Mouse (Mus musculus): Measurements from ENCODE around the gene Vwa7. TPM values are rescaled to one million over a fixed set of nuclear protein-coding genes. Genes with fewer than 3 reads are reported as not detected.

The Vwa7 gene
- polyA plus RNA-seq, 1 experiment from 2014 or later, result 0.14 TPM

DNA sequence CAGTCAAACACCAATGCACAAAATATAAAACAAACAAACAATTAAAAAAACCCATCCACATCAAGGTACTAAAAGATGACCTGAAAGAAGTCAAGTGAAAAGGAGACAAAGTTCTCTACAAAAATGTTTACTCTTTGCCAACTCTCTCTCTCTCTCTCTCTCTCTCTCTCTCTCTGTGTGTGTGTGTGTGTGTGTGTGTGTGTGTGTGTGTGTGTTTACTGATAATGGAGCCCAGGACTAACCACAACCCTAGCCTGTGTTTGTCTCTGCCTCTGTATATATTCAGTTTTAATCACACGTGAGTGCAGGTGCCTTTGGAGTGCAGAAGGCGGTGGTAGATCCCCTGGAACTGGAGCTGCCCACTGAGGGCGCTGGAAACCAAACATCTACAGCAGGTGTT, 40.7 kb downstream of the Vwa7 start:
- no peak overlapping the region for H3K27ac ChIP-seq (ENCODE audit: low read length)
- no peak overlapping the region for H3K9ac ChIP-seq (replicated peaks; ENCODE audit: low read depth, low read length)
- peaks cover 25% of the 10 kb centered on the region for H3K4me1 ChIP-seq (replicated peaks; ENCODE audit: control insufficient read depth, insufficient read depth, low read length)
- peaks cover 5% of the 10 kb centered on the region; the same call in 1 of the 2 replicates for H3K36me3 ChIP-seq (ENCODE audit: control insufficient read depth, insufficient read depth)
- no peaks in the 10 kb centered on the region for H3K27me3 ChIP-seq (replicated peaks; ENCODE audit: control insufficient read depth, insufficient read depth, low read length)
- 82% methylated on average over 3 of the region's 3 CpGs for WGBS
- ATAC-seq, result no peak
- H3K4me2 ChIP-seq (ENCODE audit: low read length), result no peak overlapping the region
- no peaks in the 10 kb centered on the region for H3K9me3 ChIP-seq (ENCODE audit: control insufficient read depth, low read length)
- no peak overlapping the region for H3K4me3 ChIP-seq (replicated peaks; ENCODE audit: low read length)

DNA sequence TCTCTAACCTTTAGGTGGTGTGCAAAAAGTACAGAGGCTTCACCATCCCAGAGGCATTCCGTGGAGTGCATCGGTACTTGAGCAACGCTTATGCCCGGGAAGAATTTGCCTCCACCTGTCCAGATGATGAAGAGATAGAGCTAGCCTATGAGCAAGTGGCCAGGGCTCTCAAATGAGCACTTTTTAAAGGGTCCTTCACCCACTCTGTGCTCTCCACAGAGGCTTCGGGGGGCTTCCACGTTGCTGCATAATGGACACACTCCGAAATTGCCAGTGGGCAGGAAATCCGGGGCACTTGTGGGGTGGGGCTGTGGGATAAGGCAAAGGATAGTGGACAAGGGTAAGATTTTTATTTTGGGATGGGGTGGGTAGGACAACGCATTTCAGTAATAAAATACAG, 41.9 kb downstream of the Vwa7 start:
- Histone ChIP-seq H3K4me2 (ENCODE audit: low read length) (no peak overlapping the region; the same call in 1 of the 2 replicates), H3K36me3 (ENCODE audit: control insufficient read depth, insufficient read depth) (peaks cover 5% of the 10 kb centered on the region; the same call in 1 of the 2 replicates), H3K4me3 (replicated peaks; ENCODE audit: low read length) (peak overlapping the region; percentile 77), H3K4me1 (replicated peaks; ENCODE audit: control insufficient read depth, insufficient read depth, low read length) (peaks cover 22% of the 10 kb centered on the region), H3K27me3 (replicated peaks; ENCODE audit: control insufficient read depth, insufficient read depth, low read length) (no peaks in the 10 kb centered on the region), H3K9ac (replicated peaks; ENCODE audit: low read depth, low read length) (peak overlapping the region; percentile 66; the same call in 1 of the 2 replicates), H3K27ac (ENCODE audit: low read length) (no peak overlapping the region), H3K9me3 (ENCODE audit: control insufficient read depth, low read length) (no peaks in the 10 kb centered on the region)
- no peak; the same call in 1 of the 2 replicates for ATAC-seq
- WGBS, result 65% methylated on average over 9 of the region's 9 CpGs

DNA sequence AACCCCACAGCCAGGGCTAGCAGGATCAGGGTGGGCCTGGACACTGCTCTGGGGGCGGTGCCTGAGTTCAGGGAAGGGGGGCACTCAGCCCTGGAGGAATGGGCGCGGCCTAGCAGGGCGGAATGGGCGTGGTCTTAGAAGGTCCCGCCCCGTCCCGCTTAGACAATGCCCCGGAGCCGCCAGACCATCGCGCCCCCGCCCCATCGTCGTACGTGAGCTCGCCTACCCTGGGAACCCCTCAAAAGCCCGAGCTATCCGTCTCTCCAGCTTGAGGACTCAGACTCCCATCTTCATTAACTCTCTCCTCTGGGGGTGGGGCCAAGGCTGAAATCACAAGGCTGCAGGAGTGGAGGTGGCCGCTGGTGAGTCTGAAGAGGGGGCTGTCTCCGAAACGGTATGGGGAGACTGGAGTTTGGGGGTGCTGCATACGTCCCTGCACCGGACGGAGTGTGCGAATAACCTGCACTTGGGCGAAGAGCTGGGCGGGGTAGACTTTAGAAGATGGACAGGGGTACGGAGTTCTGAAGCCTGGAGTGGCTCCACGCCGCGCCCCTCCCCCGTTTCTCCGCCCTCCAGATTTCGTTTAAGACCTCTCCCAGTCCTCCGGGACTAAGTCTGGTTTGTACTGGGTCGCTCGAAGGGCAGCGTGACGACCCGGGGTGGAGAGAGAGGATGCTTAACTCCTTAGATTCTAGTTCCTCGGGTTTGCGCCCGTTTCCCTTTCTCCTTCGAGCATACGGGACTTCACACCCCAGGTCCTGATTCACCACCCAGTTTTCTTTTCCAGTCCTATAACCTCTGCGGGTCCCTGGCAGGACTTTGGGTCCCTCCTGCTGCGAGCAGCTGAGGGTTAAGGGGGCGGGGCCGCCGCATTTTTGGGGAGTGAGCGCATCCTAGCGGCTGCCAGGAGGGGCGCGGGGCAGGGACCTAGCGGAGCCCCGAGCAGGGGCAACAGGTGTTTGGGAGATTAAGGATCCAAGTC, 42.8 kb downstream of the Vwa7 start, which contains the start of gene Ddah2:
Gene Ddah2 (plus strand): TSS at position 125 of the 982 bp plus-strand sequence.
- Histone ChIP-seq H3K27ac (ENCODE audit: low read length) (peak within 1 kb of the TSS; percentile 70), H3K4me3 (replicated peaks; ENCODE audit: low read length) (peak within 1 kb of the TSS; percentile 77), H3K9ac (replicated peaks; ENCODE audit: low read depth, low read length) (peak within 1 kb of the TSS; percentile 66), H3K27me3 (replicated peaks; ENCODE audit: control insufficient read depth, insufficient read depth, low read length) (peaks cover 5% of the 10 kb centered on the region; the same call in 1 of the 2 replicates), H3K4me1 (replicated peaks; ENCODE audit: control insufficient read depth, insufficient read depth, low read length) (peaks cover 22% of the 10 kb centered on the region), H3K36me3 (ENCODE audit: control insufficient read depth, insufficient read depth) (peaks cover 4% of the 10 kb centered on the region; the same call in 1 of the 2 replicates), H3K4me2 (ENCODE audit: low read length) (peak within 1 kb of the TSS; percentile 94), H3K9me3 (ENCODE audit: control insufficient read depth, low read length) (no peaks in the 10 kb centered on the region)
- WGBS, result under 1% methylated on average over 57 of the region's 57 CpGs
- ATAC-seq, result peak; percentile 89

DNA sequence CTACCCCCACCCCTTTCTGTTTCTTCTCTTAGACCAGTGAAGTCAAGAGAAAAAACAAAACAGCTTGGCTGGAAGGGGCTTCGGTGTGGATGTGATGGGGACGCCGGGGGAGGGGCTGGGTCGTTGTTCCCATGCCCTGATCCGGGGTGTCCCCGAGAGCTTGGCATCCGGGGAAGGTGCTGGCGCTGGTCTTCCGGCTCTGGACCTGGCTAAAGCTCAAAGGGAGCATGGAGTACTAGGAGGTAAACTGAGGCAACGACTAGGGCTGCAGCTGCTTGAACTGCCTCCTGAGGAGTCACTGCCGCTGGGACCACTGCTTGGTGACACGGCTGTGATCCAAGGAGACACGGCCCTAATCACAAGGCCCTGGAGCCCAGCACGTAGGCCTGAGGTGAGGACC, 43.7 kb downstream of the Vwa7 start:
- 20% methylated on average over 14 of the region's 14 CpGs for WGBS
- peak overlapping the region; percentile 66 for H3K9ac ChIP-seq (replicated peaks; ENCODE audit: low read depth, low read length)
- peaks cover 11% of the 10 kb centered on the region for H3K27me3 ChIP-seq (replicated peaks; ENCODE audit: control insufficient read depth, insufficient read depth, low read length)
- ATAC-seq, result no peak
- no peaks in the 10 kb centered on the region for H3K9me3 ChIP-seq (ENCODE audit: control insufficient read depth, low read length)
- peaks cover 3% of the 10 kb centered on the region; the same call in 1 of the 2 replicates for H3K36me3 ChIP-seq (ENCODE audit: control insufficient read depth, insufficient read depth)
- H3K4me2 ChIP-seq (ENCODE audit: low read length), result peak overlapping the region; percentile 94
- peak overlapping the region; percentile 77 for H3K4me3 ChIP-seq (replicated peaks; ENCODE audit: low read length)
- no peak overlapping the region; the same call in 1 of the 2 replicates for H3K27ac ChIP-seq (ENCODE audit: low read length)
- peaks cover 27% of the 10 kb centered on the region for H3K4me1 ChIP-seq (replicated peaks; ENCODE audit: control insufficient read depth, insufficient read depth, low read length)

DNA sequence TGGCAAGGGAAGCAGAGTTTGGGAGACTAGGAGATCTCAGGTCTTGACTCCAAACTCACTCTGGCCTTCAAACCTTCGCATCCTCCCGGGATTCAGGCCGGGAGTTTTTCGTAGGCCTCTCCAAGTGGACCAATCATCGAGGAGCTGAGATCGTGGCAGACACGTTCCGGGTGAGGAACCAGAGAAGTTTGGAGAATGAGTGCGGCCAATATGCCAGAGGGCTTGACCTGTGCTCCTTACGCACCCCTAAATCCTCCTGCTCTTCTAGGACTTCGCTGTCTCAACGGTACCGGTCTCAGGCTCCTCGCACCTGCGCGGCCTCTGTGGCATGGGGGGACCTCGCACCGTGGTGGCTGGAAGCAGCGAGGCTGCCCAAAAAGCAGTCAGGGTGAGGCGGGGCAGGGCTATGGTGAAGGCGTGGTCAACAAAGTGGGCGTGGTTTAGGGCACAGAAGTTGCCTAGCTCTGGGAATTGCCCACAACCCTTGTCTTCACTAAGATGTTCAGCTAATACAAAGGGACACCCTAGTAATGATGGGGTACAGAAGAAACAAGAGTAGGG, 44.4 kb downstream of the Vwa7 start:
- Histone ChIP-seq H3K4me3 (replicated peaks; ENCODE audit: low read length) (peak overlapping the region; percentile 77), H3K27me3 (replicated peaks; ENCODE audit: control insufficient read depth, insufficient read depth, low read length) (peaks cover 15% of the 10 kb centered on the region), H3K27ac (ENCODE audit: low read length) (no peak overlapping the region), H3K36me3 (ENCODE audit: control insufficient read depth, insufficient read depth) (peaks cover 3% of the 10 kb centered on the region; the same call in 1 of the 2 replicates), H3K9me3 (ENCODE audit: control insufficient read depth, low read length) (no peaks in the 10 kb centered on the region), H3K9ac (replicated peaks; ENCODE audit: low read depth, low read length) (no peak overlapping the region), H3K4me1 (replicated peaks; ENCODE audit: control insufficient read depth, insufficient read depth, low read length) (peaks cover 34% of the 10 kb centered on the region), H3K4me2 (ENCODE audit: low read length) (peak overlapping the region; percentile 94)
- no peak for ATAC-seq
- WGBS, result 56% methylated on average over 22 of the region's 22 CpGs

DNA sequence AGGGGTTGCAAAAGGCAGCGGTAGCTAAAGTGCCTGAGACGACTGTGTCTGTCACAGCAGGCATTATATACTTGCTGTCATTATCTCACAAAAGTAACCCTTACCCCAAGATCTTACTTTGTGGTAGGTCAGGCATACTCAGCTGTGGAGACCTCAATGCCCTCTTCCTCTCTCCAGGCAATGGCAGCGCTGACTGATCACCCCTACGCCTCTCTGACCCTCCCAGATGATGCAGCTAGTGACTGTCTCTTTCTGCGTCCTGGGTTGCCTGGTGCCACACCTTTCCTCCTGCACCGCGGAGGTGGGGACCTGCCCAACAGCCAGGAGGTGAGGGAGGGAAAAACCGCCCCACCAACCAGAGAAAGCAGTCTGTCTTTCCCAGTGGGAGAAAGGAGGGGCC, 44.9 kb downstream of the Vwa7 start:
- H3K27ac ChIP-seq (ENCODE audit: low read length), result no peak overlapping the region
- peaks cover 19% of the 10 kb centered on the region for H3K27me3 ChIP-seq (replicated peaks; ENCODE audit: control insufficient read depth, insufficient read depth, low read length)
- no peak overlapping the region; the same call in 1 of the 2 replicates for H3K4me2 ChIP-seq (ENCODE audit: low read length)
- peaks cover 34% of the 10 kb centered on the region for H3K4me1 ChIP-seq (replicated peaks; ENCODE audit: control insufficient read depth, insufficient read depth, low read length)
- no peak for ATAC-seq
- no peaks in the 10 kb centered on the region for H3K9me3 ChIP-seq (ENCODE audit: control insufficient read depth, low read length)
- WGBS, result 83% methylated on average over 8 of the region's 8 CpGs
- H3K4me3 ChIP-seq (replicated peaks; ENCODE audit: low read length), result no peak overlapping the region
- no peak overlapping the region for H3K9ac ChIP-seq (replicated peaks; ENCODE audit: low read depth, low read length)
- H3K36me3 ChIP-seq (ENCODE audit: control insufficient read depth, insufficient read depth), result peaks cover 3% of the 10 kb centered on the region; the same call in 1 of the 2 replicates

DNA sequence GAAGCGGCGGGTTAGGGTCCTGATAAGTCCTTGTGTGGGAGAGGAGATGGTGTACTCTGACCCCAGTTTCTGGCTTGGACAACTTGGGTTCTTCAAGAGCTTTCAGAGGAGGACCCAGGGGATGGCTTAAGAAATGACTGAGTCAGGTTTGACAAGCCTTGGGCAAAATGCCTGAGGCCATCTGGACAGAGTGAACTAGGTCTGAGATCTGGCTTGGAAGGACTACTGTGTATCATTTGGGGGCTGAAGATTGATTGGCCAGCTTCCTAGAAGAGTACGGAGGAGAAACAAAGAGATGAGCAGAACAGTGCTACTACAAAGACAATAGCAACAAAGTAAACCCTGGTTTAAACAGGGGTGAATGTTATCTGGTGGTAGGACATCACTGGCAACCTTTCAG, 47.1 kb downstream of the Vwa7 start:
- 81% methylated on average over 3 of the region's 3 CpGs for WGBS
- Histone ChIP-seq H3K4me1 (replicated peaks; ENCODE audit: control insufficient read depth, insufficient read depth, low read length) (peaks cover 32% of the 10 kb centered on the region), H3K4me2 (ENCODE audit: low read length) (no peak overlapping the region), H3K27ac (ENCODE audit: low read length) (no peak overlapping the region), H3K27me3 (replicated peaks; ENCODE audit: control insufficient read depth, insufficient read depth, low read length) (peaks cover 19% of the 10 kb centered on the region), H3K36me3 (ENCODE audit: control insufficient read depth, insufficient read depth) (peaks cover 3% of the 10 kb centered on the region; the same call in 1 of the 2 replicates), H3K9me3 (ENCODE audit: control insufficient read depth, low read length) (no peaks in the 10 kb centered on the region), H3K9ac (replicated peaks; ENCODE audit: low read depth, low read length) (no peak overlapping the region), H3K4me3 (replicated peaks; ENCODE audit: low read length) (no peak overlapping the region)
- no peak for ATAC-seq

DNA sequence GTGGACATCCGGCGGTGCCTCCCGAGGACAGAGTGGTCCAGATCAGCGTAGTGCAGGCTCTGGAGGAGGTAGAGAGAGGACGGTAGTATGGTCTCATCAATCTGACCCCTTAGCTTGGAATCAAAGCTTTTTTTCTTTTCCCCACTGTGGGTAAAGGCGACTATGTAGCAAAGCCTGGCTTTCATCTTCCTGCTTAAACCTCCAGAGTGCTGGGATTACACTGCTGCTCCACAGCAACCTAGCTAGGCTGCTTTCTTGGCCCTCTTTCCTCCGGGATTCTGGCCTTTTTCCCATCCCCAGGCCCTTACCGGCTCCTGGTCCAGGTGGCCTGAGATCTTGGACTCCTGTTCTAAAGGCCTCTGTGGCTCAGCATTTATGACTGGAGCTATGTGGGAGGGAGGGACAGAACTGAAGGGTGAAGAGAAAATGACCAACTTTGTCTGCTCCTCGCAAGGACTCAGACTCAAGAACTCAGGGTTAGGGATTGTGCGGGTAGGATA, 48.0 kb downstream of the Vwa7 start:
- peaks cover 19% of the 10 kb centered on the region for H3K27me3 ChIP-seq (replicated peaks; ENCODE audit: control insufficient read depth, insufficient read depth, low read length)
- peaks cover 3% of the 10 kb centered on the region; the same call in 1 of the 2 replicates for H3K36me3 ChIP-seq (ENCODE audit: control insufficient read depth, insufficient read depth)
- WGBS, result 37% methylated on average over 10 of the region's 10 CpGs
- H3K9me3 ChIP-seq (ENCODE audit: control insufficient read depth, low read length), result no peaks in the 10 kb centered on the region
- no peak overlapping the region for H3K9ac ChIP-seq (replicated peaks; ENCODE audit: low read depth, low read length)
- H3K4me3 ChIP-seq (replicated peaks; ENCODE audit: low read length), result no peak overlapping the region
- H3K4me1 ChIP-seq (replicated peaks; ENCODE audit: control insufficient read depth, insufficient read depth, low read length), result peaks cover 31% of the 10 kb centered on the region
- H3K4me2 ChIP-seq (ENCODE audit: low read length), result no peak overlapping the region
- no peak for ATAC-seq
- H3K27ac ChIP-seq (ENCODE audit: low read length), result no peak overlapping the region

Data from forebrain, embryonic 16.5 days (tissue).